Mouse (Mus musculus) forebrain, embryonic 14.5 days (tissue): ENCODE measurements around the gene Pnpla2. TPM values are rescaled to one million over a fixed set of nuclear protein-coding genes. Genes with fewer than 3 reads are reported as not detected.
A peak's percentile ranks its signal among the peaks of the same experiment; 100 is the strongest.

Experiments
- ATAC-seq: fragments of 200-750 bp; cut with Nextera tagmentation; 2 replicates; pipeline ENCODE4 v1.8.0; 2017; ENCODE audit warnings: mild to moderate bottlenecking, moderate library complexity
- DNase-seq: peaks from one replicate; pipeline ENCODE4 v3.0.0-alpha.2; 2015; ENCODE audit warnings: low spot score
- H3K27ac ChIP-seq: fragments of 300-500 bp; sonication (generic); 2 replicates; pipeline ENCODE4 v1.5.1; 2014; ENCODE audit warnings: low read depth, mild to moderate bottlenecking, control low read depth, low read length, moderate library complexity
- H3K27me3 ChIP-seq: fragments of 300-500 bp; sonication (generic); replicated peaks from 2 replicates; pipeline ENCODE4 v1.6.1; 2014; ENCODE audit warnings: low read length, control low read depth, mixed read lengths; ENCODE audit not compliant: control insufficient read depth, insufficient read depth
- H3K36me3 ChIP-seq: fragments of 300-500 bp; sonication (generic); 2 replicates; pipeline ENCODE4 v1.6.1; 2014; ENCODE audit warnings: low read length, control low read depth; ENCODE audit not compliant: control insufficient read depth, insufficient read depth
- H3K4me1 ChIP-seq: fragments of 300-500 bp; sonication (generic); 2 replicates; pipeline ENCODE4 v1.6.1; 2014; ENCODE audit warnings: antibody characterized with exemption, low read length, control low read depth; ENCODE audit not compliant: control insufficient read depth, insufficient read depth
- H3K4me2 ChIP-seq: fragments of 300-500 bp; sonication (generic); 2 replicates; pipeline ENCODE4 v1.6.1; 2014; ENCODE audit warnings: mild to moderate bottlenecking, control low read depth, low read length
- H3K4me3 ChIP-seq: fragments of 300-500 bp; sonication (generic); 2 replicates; pipeline ENCODE4 v1.5.1; 2014; ENCODE audit warnings: low read depth, low read length, control low read depth
- H3K9ac ChIP-seq: fragments of 300-500 bp; sonication (generic); 2 replicates; pipeline ENCODE4 v1.6.1; 2014; ENCODE audit warnings: mild to moderate bottlenecking, low read length, control low read depth, moderate library complexity
- H3K9me3 ChIP-seq: fragments of 300-500 bp; sonication (generic); replicated peaks from 2 replicates; pipeline ENCODE4 v1.6.1; 2016; ENCODE audit warnings: low read length, control low read depth, mixed read lengths; ENCODE audit not compliant: control insufficient read depth
- WGBS: fragments of 180-500 bp; shearing (Covaris S2); extraction: QIAGEN DNeasy Blood & Tissue Kit; methylation state at CpG from one replicate; pipeline ENCODE4 v1.1.7; 2014; 5-methylcytosine and 5-hydroxymethylcytosine counted together
- polyA plus RNA-seq: library from polyadenylated mRNA; unstranded; fragments of >200 nt; fragmentation: Nextera tagmentation; extraction: Ambion mirVana; gene quantifications from 2 replicates; pipeline ENCODE4 v1.2.1, GENCODE M21; 2014

The Pnpla2 gene
- polyA plus RNA-seq, 1 experiment from 2014 or later, result 16.3 TPM

DNA sequence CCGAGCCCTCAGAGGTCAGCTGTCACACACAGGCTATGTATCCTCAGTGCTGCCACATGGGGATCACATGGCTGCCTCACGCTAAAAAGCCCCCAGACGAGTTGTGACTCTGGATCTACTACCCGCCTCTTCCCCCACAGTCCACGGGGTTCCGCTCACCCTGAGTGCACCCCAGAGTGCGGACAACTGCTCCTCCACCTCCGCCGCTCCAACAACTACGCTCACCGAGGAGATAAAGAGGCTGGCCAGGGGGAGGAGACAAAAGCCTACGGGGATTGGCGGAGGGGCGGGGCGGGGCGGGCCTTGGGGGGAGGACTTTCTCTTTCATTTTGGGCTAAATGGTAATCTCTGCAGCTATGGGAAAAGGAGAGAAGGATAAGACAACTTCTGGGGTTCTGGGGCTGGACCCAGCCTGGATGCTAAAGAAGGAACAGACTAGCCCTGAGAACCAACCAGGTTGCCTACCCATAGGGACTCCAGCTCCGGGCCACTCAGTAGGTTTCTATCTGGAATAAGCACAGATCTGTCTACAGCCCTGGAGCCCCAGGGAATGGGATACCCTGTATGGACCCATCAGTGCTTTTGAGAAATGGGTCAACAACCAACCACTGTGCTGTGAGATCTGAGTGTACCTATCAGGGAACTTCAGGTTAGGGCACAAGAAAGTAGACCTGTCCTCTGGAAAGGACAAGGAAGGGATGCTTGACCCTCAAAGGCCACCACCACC, 19.7 kb upstream of the Pnpla2 start:
- Histone ChIP-seq H3K4me3 (peak overlapping the region; percentile 46), H3K27me3 (no peaks in the 10 kb centered on the region), H3K4me2 (peak overlapping the region; percentile 96), H3K9me3 (no peaks in the 10 kb centered on the region), H3K9ac (peak overlapping the region; percentile 72), H3K27ac (peak overlapping the region; percentile 78), H3K4me1 (peaks cover 19% of the 10 kb centered on the region), H3K36me3 (peaks cover 52% of the 10 kb centered on the region)
- ATAC-seq (peak; percentile 27), DNase-seq (peak; percentile 67)
- WGBS, result 4% methylated on average over 17 of the region's 17 CpGs

DNA sequence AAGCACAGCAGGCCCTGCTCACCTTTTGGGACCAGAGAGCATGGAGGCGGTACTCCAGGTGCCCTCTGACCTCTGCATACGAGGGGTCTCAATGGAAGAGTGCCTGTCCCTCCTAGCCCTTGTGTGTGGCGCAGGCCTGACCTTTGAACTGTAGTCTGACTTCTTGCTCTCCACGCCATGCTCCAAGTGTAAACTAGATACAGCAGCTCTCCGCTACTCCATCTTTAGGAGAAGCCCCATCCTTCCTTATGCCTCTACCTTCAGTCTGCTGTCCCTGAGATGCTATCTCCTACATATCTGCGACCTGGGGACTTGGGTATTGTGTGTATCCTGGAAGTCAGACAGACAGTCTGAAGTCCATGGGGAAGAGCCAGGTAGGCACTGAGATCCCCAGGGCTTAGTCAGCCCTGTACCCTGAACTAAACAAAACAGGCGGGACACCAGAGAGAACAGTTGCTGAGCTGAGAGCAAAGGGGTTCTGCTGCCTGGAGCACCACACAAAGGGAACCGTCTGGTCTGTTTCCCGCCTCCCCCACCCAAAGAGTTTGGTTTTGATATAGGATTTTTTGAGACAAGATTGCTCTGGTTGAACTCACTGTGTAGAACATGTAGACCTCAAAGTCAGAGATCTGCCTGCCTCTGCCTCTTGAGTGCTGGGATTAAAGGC, 19.0 kb upstream of the Pnpla2 start:
- H3K27ac ChIP-seq, result peak overlapping the region; percentile 48; the same call in 1 of the 2 replicates
- WGBS, result 77% methylated on average over 9 of the region's 9 CpGs
- H3K4me3 ChIP-seq, result 0 out of 2 replicates have a peak overlapping the region, but pooled peaks have one; percentile 46
- H3K4me1 ChIP-seq, result peaks cover 19% of the 10 kb centered on the region
- H3K9me3 ChIP-seq, result no peaks in the 10 kb centered on the region
- ATAC-seq (no peak), DNase-seq (no peak)
- H3K9ac ChIP-seq, result no peak overlapping the region
- H3K36me3 ChIP-seq, result peaks cover 46% of the 10 kb centered on the region
- no peaks in the 10 kb centered on the region for H3K27me3 ChIP-seq
- peak overlapping the region; percentile 96 for H3K4me2 ChIP-seq

DNA sequence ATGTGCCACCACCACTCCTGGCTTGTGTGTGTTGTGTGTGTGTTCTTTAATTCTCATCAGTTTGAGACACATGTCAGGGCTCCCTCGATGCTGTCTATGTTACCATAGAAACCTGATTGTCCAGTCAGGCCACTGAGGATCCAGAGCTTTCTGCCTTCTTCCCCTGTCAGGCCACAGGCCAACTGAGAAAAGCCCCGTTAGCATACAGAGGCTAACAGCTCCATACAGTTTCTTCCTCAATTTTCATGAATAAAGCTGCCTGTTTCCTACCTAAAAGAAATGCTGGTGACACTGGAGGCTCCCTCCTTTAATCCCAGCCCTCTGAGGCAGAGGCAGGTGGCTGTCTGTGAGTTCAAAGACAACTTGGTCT, 18.5 kb upstream of the Pnpla2 start:
- H3K27me3 ChIP-seq, result no peaks in the 10 kb centered on the region
- peaks cover 41% of the 10 kb centered on the region for H3K36me3 ChIP-seq
- no peak overlapping the region for H3K27ac ChIP-seq
- peaks cover 19% of the 10 kb centered on the region for H3K4me1 ChIP-seq
- H3K4me2 ChIP-seq, result peak overlapping the region; percentile 94
- H3K9ac ChIP-seq, result peak overlapping the region; percentile 81
- no peak for ATAC-seq
- H3K9me3 ChIP-seq, result no peaks in the 10 kb centered on the region
- H3K4me3 ChIP-seq, result peak overlapping the region; percentile 65
- no peak for DNase-seq
- 56% methylated on average over 2 of the region's 2 CpGs for WGBS

DNA sequence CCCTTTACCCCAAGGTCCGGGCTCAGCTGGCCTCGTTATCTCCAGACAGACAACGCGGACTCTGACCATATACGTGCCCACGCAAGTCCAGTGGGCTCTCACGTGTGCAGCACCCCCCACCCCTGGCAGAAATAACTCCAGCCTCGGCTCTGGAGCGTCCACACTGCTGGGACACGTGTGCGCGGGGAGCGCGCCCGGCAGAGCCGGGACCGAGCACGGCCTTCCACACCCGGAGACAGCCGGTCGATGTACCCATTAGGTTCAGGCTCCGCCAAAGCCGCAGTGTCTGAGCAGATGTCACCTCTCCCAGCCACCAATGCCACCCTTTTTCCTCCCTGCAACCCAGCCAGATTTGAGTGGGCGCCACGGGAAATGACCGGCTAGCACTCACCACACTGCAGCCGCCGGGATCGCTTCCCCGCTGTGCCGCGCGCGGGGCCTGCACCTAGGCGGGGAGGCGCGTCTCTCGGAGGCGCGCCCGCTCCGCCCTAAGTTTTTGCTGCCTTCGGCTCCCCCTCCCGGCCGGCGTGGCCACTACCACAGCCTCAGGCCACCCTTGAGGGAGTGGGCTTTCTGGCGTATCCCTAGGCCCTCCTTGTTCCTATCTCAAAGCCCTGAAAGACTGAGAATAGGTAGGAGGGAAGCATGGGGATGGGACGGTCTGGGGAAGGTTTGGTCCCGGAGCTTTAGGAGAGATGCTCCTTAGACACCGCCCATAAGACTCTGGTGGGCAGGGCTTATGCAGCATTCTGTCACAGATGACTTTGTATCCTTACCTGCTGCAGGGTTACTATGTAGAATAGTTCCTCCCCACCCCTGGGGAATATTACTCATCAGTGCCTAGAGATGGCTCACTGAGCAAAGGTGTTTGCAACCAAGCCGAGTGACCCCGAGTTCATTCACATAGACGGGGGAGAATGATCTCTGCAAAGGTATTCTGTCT, 17.5 kb upstream of the Pnpla2 start, which contains the start of gene Slc25a22:
TSS of gene Slc25a22 (minus strand) at position 715 of the 943 bp plus-strand sequence.
- peak within 1 kb of the TSS; percentile 94 for H3K4me2 ChIP-seq
- no peaks in the 10 kb centered on the region for H3K27me3 ChIP-seq
- ATAC-seq (peak; percentile 87), DNase-seq (peak; percentile 90)
- peaks cover 31% of the 10 kb centered on the region for H3K36me3 ChIP-seq
- H3K27ac ChIP-seq, result peak within 1 kb of the TSS; percentile 76
- H3K9me3 ChIP-seq, result no peaks in the 10 kb centered on the region
- peak within 1 kb of the TSS; percentile 65 for H3K4me3 ChIP-seq
- peak within 1 kb of the TSS; percentile 81 for H3K9ac ChIP-seq
- peaks cover 19% of the 10 kb centered on the region for H3K4me1 ChIP-seq
- WGBS, result 6% methylated on average over 53 of the region's 53 CpGs

DNA sequence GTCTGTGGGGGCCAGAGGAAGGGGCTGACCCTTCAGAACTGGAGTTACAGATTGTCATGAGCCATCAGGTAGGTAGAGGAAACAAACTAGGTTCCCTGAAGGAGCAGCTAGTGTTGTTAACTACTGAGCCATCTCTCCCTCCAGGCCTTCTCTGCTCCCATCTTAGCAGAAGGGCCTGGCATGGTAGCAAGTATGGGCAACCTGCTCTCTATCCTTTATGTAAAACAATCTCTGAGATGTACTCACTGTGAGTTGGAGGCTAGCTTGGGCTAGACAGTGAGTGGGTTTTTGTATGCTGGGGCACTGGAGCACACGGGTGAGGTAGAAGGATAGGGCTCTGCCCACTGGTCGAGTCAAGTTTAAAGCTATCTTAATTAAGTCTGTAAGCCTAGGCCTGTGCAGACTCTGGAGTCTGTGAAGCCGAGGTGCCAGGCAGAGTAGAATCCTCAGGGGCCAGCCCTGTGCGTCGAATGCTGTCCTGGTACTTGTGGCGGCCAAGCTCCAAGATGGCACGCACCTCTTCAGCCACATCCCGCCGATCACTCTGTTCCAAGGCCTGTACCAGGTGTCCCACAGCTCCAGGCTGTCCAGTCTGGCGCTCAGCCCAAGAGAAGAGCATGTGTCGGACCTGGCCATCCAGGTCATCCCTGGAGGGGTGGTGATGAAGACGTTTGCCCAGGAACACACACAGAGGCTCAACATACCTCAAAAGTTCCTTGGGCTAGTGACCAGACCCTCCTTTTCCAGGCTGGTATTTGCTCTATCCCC, 16.6 kb upstream of the Pnpla2 start:
- DNase-seq (no peak), ATAC-seq (no peak)
- H3K27me3 ChIP-seq, result no peaks in the 10 kb centered on the region
- H3K36me3 ChIP-seq, result peaks cover 22% of the 10 kb centered on the region
- H3K4me2 ChIP-seq, result no peak overlapping the region
- no peak overlapping the region; the same call in 1 of the 2 replicates for H3K27ac ChIP-seq
- H3K4me3 ChIP-seq, result no peak overlapping the region
- H3K9me3 ChIP-seq, result no peaks in the 10 kb centered on the region
- peaks cover 25% of the 10 kb centered on the region for H3K4me1 ChIP-seq
- no peak overlapping the region for H3K9ac ChIP-seq
- 91% methylated on average over 12 of the region's 12 CpGs for WGBS

DNA sequence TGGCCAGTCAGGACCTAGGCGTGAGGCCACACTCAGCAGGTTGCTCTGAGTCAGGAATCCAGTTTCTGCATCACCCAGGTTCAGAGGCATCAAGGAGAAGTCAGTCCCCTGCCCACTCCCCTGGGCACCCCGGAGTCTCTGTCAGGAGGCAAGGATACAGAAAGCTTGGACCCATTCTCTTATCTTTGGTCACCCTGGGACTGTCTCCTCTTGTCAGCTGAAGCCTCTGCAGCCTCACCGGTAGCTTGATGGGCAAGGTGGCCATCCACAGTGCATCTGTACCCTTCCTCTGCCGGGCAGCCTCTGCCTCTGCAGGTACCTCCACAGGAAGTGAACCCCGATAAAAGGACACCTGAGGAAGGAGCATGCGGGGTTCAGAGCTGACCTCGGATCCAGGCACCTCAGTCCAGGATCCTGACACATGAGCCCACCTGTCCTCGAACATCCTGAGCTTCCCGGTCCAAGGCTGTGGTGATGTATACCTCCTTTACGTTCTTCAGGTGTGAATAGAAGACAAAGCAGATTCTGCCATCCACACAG, 15.8 kb upstream of the Pnpla2 start:
- no peaks in the 10 kb centered on the region for H3K27me3 ChIP-seq
- ATAC-seq (no peak), DNase-seq (no peak)
- H3K9me3 ChIP-seq, result no peaks in the 10 kb centered on the region
- no peak overlapping the region for H3K9ac ChIP-seq
- 96% methylated on average over 10 of the region's 10 CpGs for WGBS
- no peak overlapping the region for H3K4me2 ChIP-seq
- H3K36me3 ChIP-seq, result peaks cover 21% of the 10 kb centered on the region
- no peak overlapping the region for H3K4me3 ChIP-seq
- H3K27ac ChIP-seq, result no peak overlapping the region
- peaks cover 24% of the 10 kb centered on the region for H3K4me1 ChIP-seq

DNA sequence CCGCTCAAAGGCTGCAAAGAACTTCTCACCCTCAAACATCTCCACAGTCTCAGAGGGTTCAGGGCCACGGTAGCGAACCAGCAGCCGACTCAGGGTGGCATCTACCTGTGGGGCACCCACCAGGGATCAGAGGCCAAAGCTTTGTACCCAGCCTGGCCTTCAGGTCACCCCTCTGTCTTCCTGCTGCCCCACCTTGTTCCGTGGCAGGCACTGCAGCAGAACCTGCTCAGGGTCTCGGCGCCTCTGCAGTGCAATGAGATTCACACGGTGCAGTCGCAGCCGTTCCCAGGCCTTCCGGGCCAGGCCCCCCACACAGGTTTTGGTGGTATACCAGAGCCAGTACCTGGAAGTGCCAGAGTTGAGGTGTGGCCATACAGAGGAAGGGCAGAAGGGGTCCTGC, 15.2 kb upstream of the Pnpla2 start:
- H3K9me3 ChIP-seq, result no peaks in the 10 kb centered on the region
- H3K27me3 ChIP-seq, result 0 out of 2 replicates have a peak, but pooled peaks cover under 1% of the 10 kb centered on the region
- no peak overlapping the region for H3K27ac ChIP-seq
- ATAC-seq, result no peak
- no peak overlapping the region for H3K9ac ChIP-seq
- H3K4me1 ChIP-seq, result peaks cover 25% of the 10 kb centered on the region
- DNase-seq, result no peak
- no peak overlapping the region for H3K4me2 ChIP-seq
- peaks cover 21% of the 10 kb centered on the region for H3K36me3 ChIP-seq
- H3K4me3 ChIP-seq, result no peak overlapping the region
- WGBS, result 94% methylated on average over 11 of the region's 11 CpGs

DNA sequence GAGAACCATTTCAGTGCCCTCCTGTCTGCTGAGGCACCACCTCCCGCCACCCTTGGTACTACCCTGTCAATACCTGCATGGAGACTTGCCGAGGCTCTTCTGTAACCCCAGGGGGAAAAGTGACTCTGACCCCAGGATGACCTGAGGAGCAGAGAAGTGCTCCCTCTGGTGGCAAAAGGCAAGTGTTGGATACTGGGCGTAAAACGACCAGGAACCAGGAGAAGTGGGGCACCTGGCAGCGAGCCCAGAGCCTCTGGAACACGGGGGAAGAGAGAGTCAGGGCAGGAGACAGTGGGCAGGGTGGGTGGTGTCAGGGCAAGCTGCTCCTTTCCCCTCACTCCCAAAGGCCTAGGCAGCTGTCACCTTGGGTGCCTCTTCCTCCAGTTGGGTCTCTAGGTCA, 14.4 kb upstream of the Pnpla2 start:
- ATAC-seq (no peak), DNase-seq (peak; percentile 42)
- peaks cover 22% of the 10 kb centered on the region for H3K4me1 ChIP-seq
- H3K36me3 ChIP-seq, result peaks cover 21% of the 10 kb centered on the region
- no peak overlapping the region for H3K9ac ChIP-seq
- H3K27ac ChIP-seq, result no peak overlapping the region
- 26% methylated on average over 6 of the region's 6 CpGs for WGBS
- H3K9me3 ChIP-seq, result no peaks in the 10 kb centered on the region
- no peak overlapping the region for H3K4me3 ChIP-seq
- H3K4me2 ChIP-seq, result no peak overlapping the region
- 0 out of 2 replicates have a peak, but pooled peaks cover 2% of the 10 kb centered on the region for H3K27me3 ChIP-seq
